Mouse (Mus musculus) mammary gland, adult 2 months (tissue): ENCODE measurements around the gene Olfr705. TPM values are rescaled to one million over a fixed set of nuclear protein-coding genes. Genes with fewer than 3 reads are reported as not detected.

Experiments
- polyA plus RNA-seq: library from polyadenylated mRNA; depleted of rRNA; stranded (reverse); fragments of >200 nt; gene quantifications from 2 replicates; pipeline ENCODE4 v1.2.3, GENCODE M21; 2012; ENCODE audit warnings: low replicate concordance; rRNA removed

The Olfr705 gene
- not detected in 2 replicates for polyA plus RNA-seq

DNA sequence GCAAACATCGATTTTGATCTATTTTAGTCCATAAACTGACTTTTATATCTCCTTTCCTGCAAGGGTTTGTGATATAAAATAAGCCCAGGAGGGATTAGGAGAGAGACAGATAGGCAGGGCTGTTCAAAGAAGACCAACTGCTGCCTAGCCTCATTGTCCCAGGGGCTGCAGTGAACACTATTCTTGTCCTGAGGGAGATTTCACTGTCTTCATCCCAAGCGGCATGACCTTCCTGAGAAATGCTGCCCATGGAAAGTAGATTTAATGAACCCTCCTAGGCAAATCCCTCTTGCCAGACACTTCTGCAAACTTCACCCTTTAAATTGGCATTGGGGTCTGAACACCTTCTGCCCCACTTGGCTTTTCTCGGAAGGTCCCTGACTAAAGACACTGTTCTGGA is at the start of gene Olfr705:
Gene Olfr705 (minus strand): TSS at position 101 of the 400 bp plus-strand sequence.

GRCm38 (mm10) chr7:106907676-106908075 is 31.0 kb upstream of the Olfr705 start, which contains the start of gene Olfr1532-ps1:
TSS of gene Olfr1532-ps1 (plus strand) at chr7:106908001.

DNA sequence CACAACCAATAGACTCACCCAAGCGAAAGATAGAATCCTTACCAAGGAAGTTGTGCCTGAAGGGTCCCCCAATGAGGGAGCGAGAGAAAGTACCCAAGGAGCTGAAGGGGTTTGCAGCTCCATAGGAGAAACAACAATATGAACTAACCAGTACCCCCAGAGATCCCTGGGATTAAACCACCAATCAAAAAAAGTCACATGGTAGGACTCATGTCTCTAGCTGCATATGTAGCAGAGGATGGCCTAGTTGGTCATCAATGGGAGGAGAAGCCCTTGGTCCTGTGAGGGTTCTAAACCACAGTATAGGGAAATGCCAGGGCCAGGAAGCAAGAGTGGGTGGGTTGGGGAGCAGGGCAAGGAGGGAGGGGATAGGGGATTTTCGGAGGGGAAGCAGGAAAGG is 24.4 kb upstream of the Olfr705 start, which contains the start of gene Olfr707:
Gene Olfr707 (minus strand): TSS at position 101 of the 400 bp plus-strand sequence.

GRCm38 (mm10) chr7:106888062-106888461 is 11.4 kb upstream of the Olfr705 start, which contains the start of gene Olfr706:
TSS of gene Olfr706 (minus strand) at chr7:106888162.

DNA sequence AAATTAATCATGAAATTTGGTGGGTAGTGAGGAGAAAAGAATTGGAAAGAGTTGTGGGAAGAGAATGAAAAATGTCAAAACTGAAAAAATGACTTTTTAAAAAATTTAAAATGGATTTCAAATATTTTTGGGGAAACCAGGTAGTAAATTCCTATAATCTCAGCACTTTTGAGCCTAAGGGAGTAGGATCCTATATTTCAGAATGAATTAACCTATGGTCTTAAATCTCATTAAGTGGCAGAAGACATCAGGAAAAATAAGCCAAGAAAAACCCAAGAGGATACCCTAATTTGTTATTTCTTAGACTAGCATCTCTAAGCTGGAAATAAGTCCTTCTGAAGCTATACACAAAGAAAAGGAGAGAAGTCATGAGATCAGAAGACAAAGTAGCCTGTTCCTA is 13.8 kb downstream of the Olfr705 start, which contains the start of gene Olfr704:
Gene Olfr704 (plus strand): TSS at position 301 of the 400 bp plus-strand sequence.

DNA sequence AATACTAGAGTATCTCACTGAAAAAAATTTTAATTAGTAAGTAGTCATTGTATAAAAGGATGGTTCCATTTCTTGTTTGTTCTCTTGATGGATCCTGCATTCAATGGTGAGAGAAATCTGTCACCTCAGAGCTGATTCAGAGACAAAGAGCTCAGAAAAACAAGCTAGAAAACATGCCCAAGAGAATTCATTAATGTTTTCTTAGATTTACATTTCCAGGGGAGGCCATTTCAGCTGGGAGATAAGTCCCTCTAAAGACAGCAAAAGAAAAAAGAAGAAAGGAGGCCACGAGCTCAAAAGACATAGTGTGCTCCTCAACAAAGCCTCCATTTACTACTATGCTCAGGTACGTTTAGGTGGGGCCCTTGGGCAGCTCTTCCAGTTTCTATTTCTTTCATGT is 33.6 kb downstream of the Olfr705 start, which contains the start of gene Olfr703:
Gene Olfr703 (plus strand): TSS at position 301 of the 400 bp plus-strand sequence.

DNA sequence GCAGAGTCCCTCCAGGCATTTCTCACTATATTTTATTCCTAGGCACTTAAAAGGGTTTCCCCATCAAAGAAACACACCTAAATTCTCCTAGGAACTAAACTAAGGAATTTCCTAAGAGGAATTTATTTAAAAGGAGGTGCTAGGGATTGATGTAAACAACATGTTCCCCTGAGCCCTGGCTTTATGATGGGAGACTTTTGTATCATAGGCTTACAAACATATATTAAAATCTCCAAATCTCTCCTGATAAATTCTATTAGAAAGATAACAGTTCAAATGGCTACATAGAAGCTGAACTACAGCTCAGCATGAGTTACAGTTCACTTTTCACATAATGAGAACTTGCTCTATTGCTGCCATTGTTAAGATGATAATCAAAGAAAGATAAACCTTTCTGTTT is 42.9 kb downstream of the Olfr705 start, which contains the start of gene Olfr702:
Gene Olfr702 (minus strand): TSS at position 101 of the 400 bp plus-strand sequence.

Other genes with a start within 250 kb of the Olfr705 start
- gene Olfr693, start 196.3 kb downstream of the Olfr705 start, polyA plus RNA-seq = not detected in 2 replicates
- gene Olfr694, start 185.1 kb downstream of the Olfr705 start, polyA plus RNA-seq = not detected in 2 replicates
- not detected in 2 replicates for gene Olfr695, start 160.5 kb downstream of the Olfr705 start, polyA plus RNA-seq
- not detected in 2 replicates for gene Olfr697, start 134.4 kb downstream of the Olfr705 start, polyA plus RNA-seq
- not detected in 2 replicates for gene Olfr698, start 121.5 kb downstream of the Olfr705 start, polyA plus RNA-seq
- not detected in 2 replicates for gene Olfr699, start 83.7 kb downstream of the Olfr705 start, polyA plus RNA-seq
- not detected in 2 replicates for gene Olfr700, start 68.1 kb downstream of the Olfr705 start, polyA plus RNA-seq
- gene Olfr701, start 62.8 kb downstream of the Olfr705 start, polyA plus RNA-seq = not detected in 2 replicates
- gene Olfr702, start 43.0 kb downstream of the Olfr705 start, polyA plus RNA-seq = not detected in 2 replicates
- not detected in 2 replicates for gene Olfr703, start 33.5 kb downstream of the Olfr705 start, polyA plus RNA-seq
- gene Olfr704, start 13.7 kb downstream of the Olfr705 start, polyA plus RNA-seq = not detected in 2 replicates
- gene Olfr706, start 11.3 kb upstream of the Olfr705 start, polyA plus RNA-seq = not detected in 2 replicates
- gene Olfr707, start 24.4 kb upstream of the Olfr705 start, polyA plus RNA-seq = not detected in 2 replicates
- not detected in 2 replicates for gene Olfr1532-ps1, start 31.1 kb upstream of the Olfr705 start, polyA plus RNA-seq
- not detected in 2 replicates for gene Olfr709-ps1, start 55.3 kb upstream of the Olfr705 start, polyA plus RNA-seq
- gene Olfr710, start 71.4 kb upstream of the Olfr705 start, polyA plus RNA-seq = not detected in 2 replicates
- gene Olfr6, start 87.0 kb upstream of the Olfr705 start, polyA plus RNA-seq = not detected in 2 replicates
- not detected in 2 replicates for gene Olfr711, start 98.6 kb upstream of the Olfr705 start, polyA plus RNA-seq
- not detected in 2 replicates for gene Olfr2, start 129.2 kb upstream of the Olfr705 start, polyA plus RNA-seq
- gene Olfr713, start 154.3 kb upstream of the Olfr705 start, polyA plus RNA-seq = not detected in 2 replicates
- not detected in 2 replicates for gene Olfr714, start 194.1 kb upstream of the Olfr705 start, polyA plus RNA-seq
- gene Olfr17, start 216.3 kb upstream of the Olfr705 start, polyA plus RNA-seq = not detected in 2 replicates
- gene Olfr715b, start 233.5 kb upstream of the Olfr705 start, polyA plus RNA-seq = not detected in 2 replicates